Mouse (Mus musculus): ENCODE measurements around the gene Fahd1. TPM values are rescaled to one million over a fixed set of nuclear protein-coding genes. Genes with fewer than 3 reads are reported as not detected.

Gene Fahd1
- total RNA-seq, 2 experiments from 2014 or later = 18.1 to 18.2 TPM

DNA sequence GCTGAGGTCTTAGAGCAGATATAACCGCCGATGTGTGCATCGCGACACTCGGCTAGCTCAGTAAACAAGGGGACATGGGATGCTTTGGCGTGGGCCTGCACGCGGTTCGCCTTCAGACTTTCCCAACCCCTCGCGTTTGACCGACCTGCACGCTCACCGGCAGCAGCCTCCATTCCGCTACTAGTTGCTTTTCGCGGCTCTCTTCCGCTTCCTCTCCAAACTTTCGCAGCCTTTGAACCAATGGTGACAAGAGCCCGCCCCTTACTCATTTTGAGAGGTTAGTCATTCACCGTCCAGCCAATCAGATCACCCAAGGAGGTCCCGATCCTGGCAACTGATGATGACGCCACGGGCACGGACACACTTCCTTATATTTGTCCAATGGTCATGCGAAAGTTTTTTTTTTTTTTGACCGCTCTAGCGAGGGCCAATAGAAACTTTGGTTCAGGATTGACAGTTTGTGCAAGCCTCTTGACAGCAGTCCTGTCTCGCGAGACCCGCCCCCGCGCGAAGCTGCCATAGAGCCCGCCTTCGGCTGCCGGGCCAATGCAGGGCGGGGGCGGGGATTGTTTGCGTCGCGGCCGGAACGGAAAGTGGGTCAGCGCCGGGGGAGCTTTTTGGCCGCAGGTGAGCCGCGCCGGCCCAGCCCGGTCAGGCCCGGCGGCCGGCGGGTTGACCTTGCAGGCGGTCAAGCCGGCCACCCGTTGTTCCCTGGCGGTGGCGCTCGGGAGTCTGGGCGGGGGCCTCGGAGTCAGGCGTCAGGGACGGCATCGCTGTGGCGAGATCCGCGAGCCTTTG, 36.2 kb upstream of the Fahd1 start, which contains the start of the genes Nubp2 and Spsb3:
Gene Nubp2 (minus strand): TSS at position 216 of the 798 bp plus-strand sequence.
Gene Spsb3 (plus strand): TSS at position 510 of the 798 bp plus-strand sequence.
- peak; percentile 95 to 100 for DNase-seq (ENCODE audit: low spot score in 2 of 2)

GRCm38 (mm10) chr17:24885356-24886133, 35.4 kb upstream of the Fahd1 start:
- DNase-seq (ENCODE audit: low spot score in 2 of 2) = no peak

- DNase-seq (ENCODE audit: low spot score in 2 of 2) = no peak
Measured at GRCm38 (mm10) chr17:24884391-24884790, 34.2 kb upstream of the Fahd1 start.

GRCm38 (mm10) chr17:24881738-24882440, 31.7 kb upstream of the Fahd1 start:
- DNase-seq (ENCODE audit: low spot score in 2 of 2) = no peak

- no peak for DNase-seq (ENCODE audit: low spot score in 2 of 2)
Measured at GRCm38 (mm10) chr17:24878531-24878930, 28.4 kb upstream of the Fahd1 start.

DNA sequence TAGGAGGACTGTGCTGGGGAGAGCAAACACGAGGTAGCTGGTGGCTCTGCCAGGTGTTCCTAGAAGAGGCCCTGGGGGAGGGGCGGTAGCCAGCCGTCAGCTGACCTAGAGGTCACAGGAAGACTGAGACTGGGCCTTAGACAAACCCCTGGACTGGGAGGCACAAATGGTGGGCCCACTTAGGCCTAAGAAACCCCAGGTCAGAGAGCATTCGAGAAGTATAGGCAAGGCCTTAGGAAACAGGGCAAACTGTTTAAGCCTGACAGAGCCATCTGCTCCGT, 27.9 kb upstream of the Fahd1 start:
- DNase-seq (ENCODE audit: low spot score in 2 of 2) = no peak

- no peak for DNase-seq (ENCODE audit: low spot score in 2 of 2)
Measured at GRCm38 (mm10) chr17:24877336-24878116, 27.4 kb upstream of the Fahd1 start.

DNA sequence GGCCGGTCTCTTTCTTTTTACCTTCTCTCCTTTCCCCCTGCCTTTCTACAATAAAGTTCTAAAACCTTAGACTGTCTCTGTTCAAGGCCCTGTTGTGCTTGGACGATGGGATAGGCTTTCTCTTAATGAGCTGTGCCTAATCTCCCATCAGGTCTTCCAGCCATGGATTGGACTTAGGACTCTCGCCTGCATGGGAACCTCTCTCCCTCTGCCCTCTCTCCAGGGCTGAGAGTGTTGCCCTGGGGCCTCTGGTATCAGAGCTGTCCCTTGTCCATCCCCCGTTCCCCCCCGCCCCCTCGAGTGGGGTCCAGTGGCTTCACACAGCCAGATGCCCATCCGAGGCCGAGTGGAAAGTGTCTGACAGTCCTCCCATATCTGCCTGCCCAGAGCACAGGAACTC, 24.8 kb upstream of the Fahd1 start:
- no peak for DNase-seq (ENCODE audit: low spot score in 2 of 2)

DNA sequence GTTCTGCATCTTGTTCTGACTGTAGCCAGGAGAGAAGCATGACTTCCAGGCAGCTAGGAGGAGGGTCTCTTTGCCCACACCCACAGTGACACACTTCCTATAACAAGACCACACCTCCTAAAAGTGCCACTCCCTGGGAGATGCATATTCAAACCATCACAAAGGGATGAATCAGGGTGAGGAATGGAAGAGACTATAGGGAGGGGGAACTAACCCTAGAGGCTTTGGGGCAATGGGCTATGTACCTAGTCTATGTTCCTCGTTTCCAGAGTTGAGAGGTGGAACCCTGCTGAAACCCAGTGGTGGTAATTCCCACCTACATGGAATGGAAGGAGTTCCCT, 24.2 kb upstream of the Fahd1 start:
- DNase-seq (ENCODE audit: low spot score in 2 of 2) = no peak

DNA sequence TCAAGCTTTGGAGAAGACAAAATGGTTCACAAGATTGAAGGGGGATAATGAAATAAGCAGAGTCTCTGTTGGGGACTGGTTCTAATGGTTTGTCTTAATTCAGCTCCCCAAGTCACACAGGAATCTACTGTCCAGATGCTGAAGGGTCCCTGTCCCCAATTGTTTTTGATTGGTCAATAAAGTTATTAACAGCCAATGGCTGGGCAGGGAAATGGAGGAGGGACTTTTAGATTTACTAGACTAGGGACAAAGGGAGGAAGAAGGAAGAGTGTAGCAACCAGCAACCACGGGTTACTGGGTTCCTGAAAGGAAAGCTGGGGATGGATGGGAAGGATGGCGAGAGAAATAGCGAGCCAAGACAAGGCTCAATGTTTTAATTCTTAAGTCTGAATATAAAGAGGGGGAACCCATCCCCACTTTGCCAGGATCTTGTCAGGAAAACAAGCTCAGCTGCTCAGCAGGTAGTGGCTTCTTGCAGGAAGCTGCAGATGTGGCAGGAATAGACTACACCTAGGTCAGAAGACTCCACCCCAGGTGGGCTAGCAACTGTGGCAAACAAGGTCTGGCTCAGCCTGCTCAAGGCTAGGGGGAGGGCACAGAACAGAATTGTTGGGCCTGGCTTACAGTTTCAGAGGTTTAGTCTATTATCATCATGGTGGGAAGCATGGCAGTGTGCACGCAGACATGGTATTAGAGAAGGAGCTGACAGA, 23.7 kb upstream of the Fahd1 start:
- no peak for DNase-seq (ENCODE audit: low spot score in 2 of 2)

- no peak for DNase-seq (ENCODE audit: low spot score in 2 of 2)
Measured at GRCm38 (mm10) chr17:24867914-24868313, 17.8 kb upstream of the Fahd1 start.

GRCm38 (mm10) chr17:24865776-24866175, 15.6 kb upstream of the Fahd1 start, which contains the start of gene Igfals:
Gene Igfals (plus strand): TSS chr17:24865997.
- no peak for DNase-seq (ENCODE audit: low spot score in 2 of 2)

- no peak for DNase-seq (ENCODE audit: low spot score in 2 of 2)
Measured at GRCm38 (mm10) chr17:24861785-24862184, 11.6 kb upstream of the Fahd1 start.

GRCm38 (mm10) chr17:24860076-24860475, 9.9 kb upstream of the Fahd1 start:
- DNase-seq (ENCODE audit: low spot score in 2 of 2) = no peak

DNA sequence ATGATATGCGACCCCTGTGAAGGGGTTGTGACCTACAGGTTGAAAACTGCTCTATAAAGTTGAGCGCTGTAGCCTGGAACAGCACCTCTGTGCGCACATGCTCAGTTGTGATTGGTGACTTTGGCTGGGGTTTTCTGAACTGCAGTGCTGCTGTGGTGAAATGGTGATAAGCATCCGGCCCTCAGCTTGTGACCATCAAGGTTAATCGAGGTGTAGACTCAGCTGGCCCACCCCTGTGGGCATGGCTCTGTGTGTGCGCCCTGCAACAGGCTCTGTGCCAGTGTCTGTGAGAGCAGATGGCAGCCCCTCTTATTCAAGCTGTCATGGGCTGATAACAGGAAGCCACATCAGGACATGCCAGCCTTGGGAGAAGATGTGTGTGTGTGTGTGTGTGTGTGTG, 8.8 kb upstream of the Fahd1 start:
- peak; percentile 55 to 70 for DNase-seq (ENCODE audit: low spot score in 2 of 2)

DNA sequence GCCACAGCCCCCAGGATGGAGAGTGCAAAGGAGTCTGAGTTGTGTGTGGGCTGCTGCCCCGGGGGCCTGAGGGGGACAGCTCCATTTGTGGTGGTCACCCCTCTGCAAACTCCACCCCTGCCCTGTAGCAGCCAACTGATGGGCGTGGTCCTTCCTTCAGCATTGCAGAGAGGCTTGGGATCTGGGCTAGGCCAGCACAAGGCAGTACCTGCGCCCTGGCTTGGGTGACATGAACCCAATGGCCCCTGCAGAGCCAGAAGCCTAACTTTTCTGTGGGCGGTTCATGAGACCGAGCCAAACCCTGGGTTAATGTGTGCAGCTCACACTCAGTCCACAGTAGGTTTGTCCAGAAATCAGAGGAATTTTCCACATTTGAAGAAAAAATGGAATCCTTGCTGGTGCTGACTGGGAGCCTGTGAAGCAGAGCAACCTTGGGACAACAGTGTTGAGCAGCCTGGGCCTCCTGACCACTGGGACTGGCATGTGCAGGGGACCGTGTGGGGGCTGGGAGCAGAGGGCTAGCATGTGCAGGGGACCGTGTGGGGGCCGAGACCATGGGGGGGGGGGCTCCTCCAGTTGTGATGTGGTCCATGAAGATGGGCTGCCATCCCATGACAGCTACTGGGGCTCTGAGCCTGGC, 7.8 kb upstream of the Fahd1 start:
- no peak for DNase-seq (ENCODE audit: low spot score in 2 of 2)

DNA sequence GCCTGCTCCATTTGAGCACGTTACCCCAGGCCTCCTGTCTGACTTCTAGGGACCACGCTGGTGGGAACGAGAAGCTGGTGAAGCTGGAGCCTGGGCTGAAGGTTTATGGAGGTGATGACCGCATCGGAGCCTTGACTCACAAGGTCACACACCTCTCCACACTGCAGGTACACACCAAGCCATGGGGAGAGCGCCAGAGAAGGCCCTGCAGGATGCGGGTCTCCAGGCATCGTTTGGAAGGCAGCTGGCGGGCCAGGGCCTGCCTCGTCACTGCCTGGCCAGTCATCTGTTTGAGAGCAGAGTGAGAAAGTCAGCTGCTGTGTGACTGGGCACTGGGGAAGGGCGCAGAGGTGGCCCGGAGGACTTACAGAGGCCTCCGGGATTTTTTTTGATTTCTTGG, 6.4 kb upstream of the Fahd1 start:
- DNase-seq (ENCODE audit: low spot score in 2 of 2) = no peak

GRCm38 (mm10) chr17:24855838-24856464, 5.8 kb upstream of the Fahd1 start:
- DNase-seq (ENCODE audit: low spot score in 2 of 2) = no peak

DNA sequence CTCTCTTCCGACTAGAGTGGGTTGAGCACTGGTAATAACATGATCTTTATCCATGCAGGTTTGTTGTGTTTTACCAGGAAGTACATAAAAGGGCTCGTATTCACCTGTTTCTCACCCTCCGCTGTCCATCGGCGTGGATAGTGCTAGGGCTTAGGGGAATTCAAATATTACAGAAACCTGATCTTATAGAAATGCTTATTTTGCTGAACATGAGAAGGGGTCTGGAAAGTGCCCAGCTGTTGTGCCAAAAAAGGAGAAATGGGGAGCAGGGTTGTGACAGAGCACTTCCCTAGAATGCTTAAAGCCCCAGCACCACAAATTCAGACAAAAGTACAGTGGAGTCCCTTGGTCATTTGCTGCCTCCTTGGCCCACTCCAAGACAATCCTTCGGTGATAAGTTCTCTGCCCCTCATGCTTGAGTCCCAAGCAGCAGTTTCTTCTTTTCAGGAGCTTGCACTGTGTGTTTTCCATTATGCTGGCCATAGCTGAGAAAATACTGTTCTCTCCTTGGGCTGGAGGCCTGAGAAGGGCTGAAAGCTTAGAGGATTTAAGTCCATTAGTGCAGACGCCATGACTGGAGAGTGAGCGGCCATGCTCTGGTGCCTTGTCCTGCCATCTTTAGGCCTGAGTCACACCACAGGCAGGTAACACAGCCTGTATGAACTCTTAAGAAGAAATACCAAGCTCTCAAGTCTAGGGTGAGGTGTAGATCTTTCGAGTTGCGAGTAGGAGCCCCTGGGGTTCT, 1.4 kb upstream of the Fahd1 start:
- DNase-seq (ENCODE audit: low spot score in 2 of 2) = no peak

Measured in layer of hippocampus, postnatal 14 days (tissue).